Mouse (Mus musculus): ENCODE measurements around the gene Rftn1. TPM values are rescaled to one million over a fixed set of nuclear protein-coding genes. Genes with fewer than 3 reads are reported as not detected.
"Not testable (repeated sequence)": the region's sequence is repeated elsewhere in the genome, so short reads cannot be mapped to it uniquely, and the experiment has no call there.

The Rftn1 gene
- polyA plus RNA-seq, 1 experiment, result 2.8 TPM

GRCm38 (mm10) chr17:50125245-50125798 lies 65.2 kb downstream of the Rftn1 start:
- no peak overlapping the region for H3K4me3 ChIP-seq (ENCODE audit: control insufficient read depth, low read depth, low read length)
- H3K27ac ChIP-seq (ENCODE audit: control insufficient read depth, insufficient read depth, low read depth, low read length), result no peak overlapping the region
- TF ChIP-seq CTCF (IDR thresholded peaks at IDR 0.05; ENCODE audit: control insufficient read depth, insufficient read depth, insufficient replicate concordance, low read depth, low read length), result no peak
- no peak for TF ChIP-seq POLR2A (IDR thresholded peaks at IDR 0.05; ENCODE audit: control insufficient read depth, low read depth, low read length)
- no peaks in the 10 kb centered on the region for H3K27me3 ChIP-seq (ENCODE audit: control insufficient read depth, insufficient read depth, low read length)
- no peaks in the 10 kb centered on the region for H3K36me3 ChIP-seq (ENCODE audit: control insufficient read depth, insufficient read depth, low read length)
- no peaks in the 10 kb centered on the region for H3K4me1 ChIP-seq (ENCODE audit: control insufficient read depth, insufficient read depth, low read length)

- H3K4me1 ChIP-seq (ENCODE audit: control insufficient read depth, insufficient read depth, low read length), result no peaks in the 10 kb centered on the region
- H3K27ac ChIP-seq (ENCODE audit: control insufficient read depth, insufficient read depth, low read depth, low read length), result no peak overlapping the region
- no peak for TF ChIP-seq POLR2A (IDR thresholded peaks at IDR 0.05; ENCODE audit: control insufficient read depth, low read depth, low read length)
- TF ChIP-seq CTCF (IDR thresholded peaks at IDR 0.05; ENCODE audit: control insufficient read depth, insufficient read depth, insufficient replicate concordance, low read depth, low read length), result no peak
- H3K36me3 ChIP-seq (ENCODE audit: control insufficient read depth, insufficient read depth, low read length), result no peaks in the 10 kb centered on the region
- no peak overlapping the region for H3K4me3 ChIP-seq (ENCODE audit: control insufficient read depth, low read depth, low read length)
- no peaks in the 10 kb centered on the region for H3K27me3 ChIP-seq (ENCODE audit: control insufficient read depth, insufficient read depth, low read length)
These were observed 65.8 kb downstream of the Rftn1 start for GRCm38 (mm10) chr17:50124708-50125107.

- TF ChIP-seq POLR2A (IDR thresholded peaks at IDR 0.05; ENCODE audit: control insufficient read depth, low read depth, low read length) (no peak), CTCF (IDR thresholded peaks at IDR 0.05; ENCODE audit: control insufficient read depth, insufficient read depth, insufficient replicate concordance, low read depth, low read length) (no peak)
- H3K4me1 ChIP-seq (ENCODE audit: control insufficient read depth, insufficient read depth, low read length), result no peaks in the 10 kb centered on the region
- no peaks in the 10 kb centered on the region for H3K36me3 ChIP-seq (ENCODE audit: control insufficient read depth, insufficient read depth, low read length)
- no peaks in the 10 kb centered on the region for H3K27me3 ChIP-seq (ENCODE audit: control insufficient read depth, insufficient read depth, low read length)
- H3K27ac ChIP-seq (ENCODE audit: control insufficient read depth, insufficient read depth, low read depth, low read length), result no peak overlapping the region
- no peak overlapping the region for H3K4me3 ChIP-seq (ENCODE audit: control insufficient read depth, low read depth, low read length)
These were observed 67.9 kb downstream of the Rftn1 start for GRCm38 (mm10) chr17:50122555-50122954.

GRCm38 (mm10) chr17:50120098-50120497 lies 70.4 kb downstream of the Rftn1 start:
- H3K4me1 ChIP-seq (ENCODE audit: control insufficient read depth, insufficient read depth, low read length), result no peaks in the 10 kb centered on the region
- H3K4me3 ChIP-seq (ENCODE audit: control insufficient read depth, low read depth, low read length), result no peak overlapping the region
- H3K27me3 ChIP-seq (ENCODE audit: control insufficient read depth, insufficient read depth, low read length), result no peaks in the 10 kb centered on the region
- no peak for TF ChIP-seq CTCF (IDR thresholded peaks at IDR 0.05; ENCODE audit: control insufficient read depth, insufficient read depth, insufficient replicate concordance, low read depth, low read length)
- TF ChIP-seq POLR2A (IDR thresholded peaks at IDR 0.05; ENCODE audit: control insufficient read depth, low read depth, low read length), result no peak
- H3K27ac ChIP-seq (ENCODE audit: control insufficient read depth, insufficient read depth, low read depth, low read length), result no peak overlapping the region
- H3K36me3 ChIP-seq (ENCODE audit: control insufficient read depth, insufficient read depth, low read length), result no peaks in the 10 kb centered on the region

- H3K4me1 ChIP-seq (ENCODE audit: control insufficient read depth, insufficient read depth, low read length), result no peaks in the 10 kb centered on the region
- no peaks in the 10 kb centered on the region for H3K36me3 ChIP-seq (ENCODE audit: control insufficient read depth, insufficient read depth, low read length)
- no peak for TF ChIP-seq POLR2A (IDR thresholded peaks at IDR 0.05; ENCODE audit: control insufficient read depth, low read depth, low read length)
- TF ChIP-seq CTCF (IDR thresholded peaks at IDR 0.05; ENCODE audit: control insufficient read depth, insufficient read depth, insufficient replicate concordance, low read depth, low read length), result no peak
- no peak overlapping the region for H3K4me3 ChIP-seq (ENCODE audit: control insufficient read depth, low read depth, low read length)
- no peaks in the 10 kb centered on the region for H3K27me3 ChIP-seq (ENCODE audit: control insufficient read depth, insufficient read depth, low read length)
- H3K27ac ChIP-seq (ENCODE audit: control insufficient read depth, insufficient read depth, low read depth, low read length), result no peak overlapping the region
These were observed 73.0 kb downstream of the Rftn1 start for GRCm38 (mm10) chr17:50117461-50117860.

- Histone ChIP-seq H3K4me3 (ENCODE audit: control insufficient read depth, low read depth, low read length) (no peak overlapping the region), H3K4me1 (ENCODE audit: control insufficient read depth, insufficient read depth, low read length) (no peaks in the 10 kb centered on the region), H3K36me3 (ENCODE audit: control insufficient read depth, insufficient read depth, low read length) (no peaks in the 10 kb centered on the region), H3K27me3 (ENCODE audit: control insufficient read depth, insufficient read depth, low read length) (no peaks in the 10 kb centered on the region), H3K27ac (ENCODE audit: control insufficient read depth, insufficient read depth, low read depth, low read length) (no peak overlapping the region)
- no peak for TF ChIP-seq CTCF (IDR thresholded peaks at IDR 0.05; ENCODE audit: control insufficient read depth, insufficient read depth, insufficient replicate concordance, low read depth, low read length)
- no peak for TF ChIP-seq POLR2A (IDR thresholded peaks at IDR 0.05; ENCODE audit: control insufficient read depth, low read depth, low read length)
These were observed 73.5 kb downstream of the Rftn1 start for GRCm38 (mm10) chr17:50116980-50117379.

GRCm38 (mm10) chr17:50116401-50116800 lies 74.1 kb downstream of the Rftn1 start:
- not testable (repeated sequence) for H3K27me3 ChIP-seq (ENCODE audit: control insufficient read depth, insufficient read depth, low read length); H3K4me1 ChIP-seq (ENCODE audit: control insufficient read depth, insufficient read depth, low read length); H3K4me3 ChIP-seq (ENCODE audit: control insufficient read depth, low read depth, low read length); H3K36me3 ChIP-seq (ENCODE audit: control insufficient read depth, insufficient read depth, low read length); H3K27ac ChIP-seq (ENCODE audit: control insufficient read depth, insufficient read depth, low read depth, low read length)

GRCm38 (mm10) chr17:50115716-50116115 lies 74.8 kb downstream of the Rftn1 start:
- H3K36me3 ChIP-seq (ENCODE audit: control insufficient read depth, insufficient read depth, low read length); H3K27ac ChIP-seq (ENCODE audit: control insufficient read depth, insufficient read depth, low read depth, low read length); H3K4me3 ChIP-seq (ENCODE audit: control insufficient read depth, low read depth, low read length); H3K4me1 ChIP-seq (ENCODE audit: control insufficient read depth, insufficient read depth, low read length); H3K27me3 ChIP-seq (ENCODE audit: control insufficient read depth, insufficient read depth, low read length): not testable (repeated sequence)
